Mouse (Mus musculus): Measurements from ENCODE around the gene Srpk1. TPM values are rescaled to one million over a fixed set of nuclear protein-coding genes. Genes with fewer than 3 reads are reported as not detected.
A peak's percentile ranks its signal among the peaks of the same experiment; 100 is the strongest.

Gene Srpk1
- polyA plus RNA-seq, 1 experiment: 68.5 TPM

GRCm38 (mm10) chr17:28637711-28638690 lies 15.5 kb upstream of the Srpk1 start:
- Histone ChIP-seq H3K4me1 (ENCODE audit: control insufficient read depth, insufficient read depth, low read length) (0 out of 2 replicates have a peak, but pooled peaks cover 3% of the 10 kb centered on the region), H3K4me3 (ENCODE audit: insufficient read depth, low read length) (no peak overlapping the region), H3K27ac (ENCODE audit: insufficient read depth, low read length) (no peak overlapping the region)
- TF ChIP-seq CTCF (IDR thresholded peaks at IDR 0.05; ENCODE audit: extremely low read depth, insufficient read depth, low read length) (no peak), POLR2A (IDR thresholded peaks at IDR 0.05; ENCODE audit: extremely low read depth, insufficient read depth, low read length) (no peak)

GRCm38 (mm10) chr17:28635842-28636241 lies 13.3 kb upstream of the Srpk1 start:
- Histone ChIP-seq H3K27ac (ENCODE audit: insufficient read depth, low read length) (no peak overlapping the region), H3K4me1 (ENCODE audit: control insufficient read depth, insufficient read depth, low read length) (no peaks in the 10 kb centered on the region), H3K4me3 (ENCODE audit: insufficient read depth, low read length) (no peak overlapping the region)
- TF ChIP-seq POLR2A (IDR thresholded peaks at IDR 0.05; ENCODE audit: extremely low read depth, insufficient read depth, low read length): no peak
- no peak for TF ChIP-seq CTCF (IDR thresholded peaks at IDR 0.05; ENCODE audit: extremely low read depth, insufficient read depth, low read length)

GRCm38 (mm10) chr17:28629125-28629524 lies 6.6 kb upstream of the Srpk1 start:
- TF ChIP-seq CTCF (IDR thresholded peaks at IDR 0.05; ENCODE audit: extremely low read depth, insufficient read depth, low read length): 0 out of 2 replicates have a peak, but pooled peaks have one; percentile 8
- no peak for TF ChIP-seq POLR2A (IDR thresholded peaks at IDR 0.05; ENCODE audit: extremely low read depth, insufficient read depth, low read length)
- peaks cover 20% of the 10 kb centered on the region for H3K4me1 ChIP-seq (ENCODE audit: control insufficient read depth, insufficient read depth, low read length)
- 0 out of 2 replicates have a peak overlapping the region, but pooled peaks have one; percentile 22 for H3K27ac ChIP-seq (ENCODE audit: insufficient read depth, low read length)
- no peak overlapping the region for H3K4me3 ChIP-seq (ENCODE audit: insufficient read depth, low read length)

- no peak overlapping the region for H3K4me3 ChIP-seq (ENCODE audit: insufficient read depth, low read length)
- H3K4me1 ChIP-seq (ENCODE audit: control insufficient read depth, insufficient read depth, low read length): peaks cover 20% of the 10 kb centered on the region
- peak overlapping the region; percentile 91 for H3K27ac ChIP-seq (ENCODE audit: insufficient read depth, low read length)
- TF ChIP-seq CTCF (IDR thresholded peaks at IDR 0.05; ENCODE audit: extremely low read depth, insufficient read depth, low read length) (no peak), POLR2A (IDR thresholded peaks at IDR 0.05; ENCODE audit: extremely low read depth, insufficient read depth, low read length) (no peak)
These were observed 6.0 kb upstream of the Srpk1 start for GRCm38 (mm10) chr17:28628248-28629124.

- peaks cover 20% of the 10 kb centered on the region for H3K4me1 ChIP-seq (ENCODE audit: control insufficient read depth, insufficient read depth, low read length)
- TF ChIP-seq CTCF (IDR thresholded peaks at IDR 0.05; ENCODE audit: extremely low read depth, insufficient read depth, low read length) (no peak), POLR2A (IDR thresholded peaks at IDR 0.05; ENCODE audit: extremely low read depth, insufficient read depth, low read length) (no peak)
- peak overlapping the region; percentile 91 for H3K27ac ChIP-seq (ENCODE audit: insufficient read depth, low read length)
- no peak overlapping the region for H3K4me3 ChIP-seq (ENCODE audit: insufficient read depth, low read length)
These were observed 4.4 kb upstream of the Srpk1 start for GRCm38 (mm10) chr17:28626937-28627336.

GRCm38 (mm10) chr17:28625327-28625726 lies 2.8 kb upstream of the Srpk1 start:
- Histone ChIP-seq H3K27ac (ENCODE audit: insufficient read depth, low read length) (peak overlapping the region; percentile 62; the same call in 1 of the 2 replicates), H3K4me1 (ENCODE audit: control insufficient read depth, insufficient read depth, low read length) (peaks cover 20% of the 10 kb centered on the region), H3K4me3 (ENCODE audit: insufficient read depth, low read length) (no peak overlapping the region)
- TF ChIP-seq CTCF (IDR thresholded peaks at IDR 0.05; ENCODE audit: extremely low read depth, insufficient read depth, low read length) (no peak), POLR2A (IDR thresholded peaks at IDR 0.05; ENCODE audit: extremely low read depth, insufficient read depth, low read length) (no peak)

GRCm38 (mm10) chr17:28624841-28625240 lies 2.3 kb upstream of the Srpk1 start:
- no peak overlapping the region for H3K4me3 ChIP-seq (ENCODE audit: insufficient read depth, low read length)
- no peak for TF ChIP-seq POLR2A (IDR thresholded peaks at IDR 0.05; ENCODE audit: extremely low read depth, insufficient read depth, low read length)
- TF ChIP-seq CTCF (IDR thresholded peaks at IDR 0.05; ENCODE audit: extremely low read depth, insufficient read depth, low read length): no peak
- peak overlapping the region; percentile 67; the same call in 1 of the 2 replicates for H3K27ac ChIP-seq (ENCODE audit: insufficient read depth, low read length)
- peaks cover 21% of the 10 kb centered on the region for H3K4me1 ChIP-seq (ENCODE audit: control insufficient read depth, insufficient read depth, low read length)

GRCm38 (mm10) chr17:28621381-28622299 lies 869 bp downstream of the Srpk1 start:
- peak overlapping the region; percentile 74 for H3K4me3 ChIP-seq (ENCODE audit: insufficient read depth, low read length)
- TF ChIP-seq CTCF (IDR thresholded peaks at IDR 0.05; ENCODE audit: extremely low read depth, insufficient read depth, low read length) (no peak), POLR2A (IDR thresholded peaks at IDR 0.05; ENCODE audit: extremely low read depth, insufficient read depth, low read length) (peak; percentile 51; the same call in 1 of the 2 replicates)

More at GRCm38 (mm10) chr17:28621381-28622299, 869 bp downstream of the Srpk1 start:
- H3K4me1 ChIP-seq (ENCODE audit: control insufficient read depth, insufficient read depth, low read length): peaks cover 12% of the 10 kb centered on the region
- H3K27ac ChIP-seq (ENCODE audit: insufficient read depth, low read length): peak overlapping the region; percentile 13; the same call in 1 of the 2 replicates

Data from cortical plate, adult 2 months (tissue).